Mouse (Mus musculus) liver, embryonic 14.5 days (tissue): ENCODE results near the gene Sec22c.

Experiments used
- CTCF ChIP-seq: IDR thresholded peaks from 2 replicates; pipeline ENCODE4 v1.5.1; 2016; ENCODE audit warnings: antibody characterized with exemption, low read depth, control low read depth
- EP300 ChIP-seq: IDR thresholded peaks from 2 replicates; pipeline ENCODE4 v1.6.1; 2016; ENCODE audit warnings: antibody characterized with exemption, low read depth

- TF ChIP-seq CTCF (no peak), EP300 (no peak)
Observed at GRCm38 (mm10) chr9:121677069-121677468, 28.2 kb downstream of the Sec22c start.
